ENCODE assay signal across 8 mouse cellular contexts in the genomic region with DNA sequence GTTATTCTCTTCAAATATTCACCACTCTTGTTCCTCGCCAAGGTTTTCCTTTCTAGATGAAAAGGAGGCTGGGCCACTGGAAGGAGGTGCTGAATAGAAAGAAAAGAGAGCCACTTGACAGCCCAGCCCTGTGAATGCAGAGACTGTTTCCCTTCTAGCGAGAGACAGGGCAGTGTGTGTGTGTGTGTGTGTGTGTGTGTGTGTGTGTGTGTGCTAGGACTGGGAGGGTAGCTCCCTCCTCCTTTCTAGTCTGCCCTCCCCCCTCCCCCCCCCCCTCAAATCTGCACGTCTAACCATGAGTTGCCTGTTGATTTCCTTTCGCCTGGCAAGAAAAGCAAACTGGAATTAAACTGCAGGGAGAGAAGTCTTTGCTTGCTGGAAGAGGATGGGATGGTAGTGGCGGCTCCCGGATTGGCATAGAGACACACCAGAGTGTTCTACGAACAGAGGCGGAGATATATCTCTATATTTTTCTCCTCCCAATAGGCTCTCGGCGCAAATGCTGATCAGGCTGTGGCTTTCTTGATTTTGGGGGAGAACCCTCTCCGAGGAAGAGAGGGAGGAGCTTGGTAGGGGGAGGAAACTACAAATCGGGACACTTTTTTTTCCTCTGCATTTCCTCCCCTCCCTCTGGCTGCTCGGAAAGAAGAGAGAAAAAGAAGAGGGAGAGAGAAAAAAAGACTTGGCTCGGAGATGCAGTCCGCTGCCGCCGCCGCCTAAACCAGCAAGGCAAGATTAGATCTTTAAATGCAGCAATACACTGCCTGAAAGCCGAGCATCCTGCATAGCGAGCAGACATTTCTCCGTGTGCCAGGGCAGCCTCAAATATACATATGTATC. TPM values are rescaled to one million over a fixed set of nuclear protein-coding genes. Genes with fewer than 3 reads are reported as not detected.
DNase-seq lines count a peak whose midpoint lies in the region; ATAC-seq and TF ChIP-seq lines count a peak whose summit lies in the region.

No protein-coding gene starts in this region.

- peaks cover 14% of the 10 kb centered on the region; the same call in 1 of the 2 replicates for H3K4me1 ChIP-seq in embryonic facial prominence, embryonic 12.5 days
- peaks cover 31% of the 10 kb centered on the region for H3K4me1 ChIP-seq in lung, embryonic 15.5 days

- peak overlapping the region; percentile 63; the same call in 1 of the 2 replicates for H3K27ac ChIP-seq in gastrocnemius, adult 2 months
- peak overlapping the region; percentile 30; the same call in 1 of the 2 replicates for H3K27ac ChIP-seq in embryonic facial prominence, embryonic 12.5 days
- peak overlapping the region; percentile 92 for H3K27ac ChIP-seq in layer of hippocampus, adult 2 months
- peak overlapping the region; percentile 66 for H3K27ac ChIP-seq in lung, embryonic 15.5 days

- H3K9me3 ChIP-seq in embryonic facial prominence, embryonic 12.5 days, result no peaks in the 10 kb centered on the region
- no peaks in the 10 kb centered on the region for H3K9me3 ChIP-seq in lung, embryonic 15.5 days

- H3K4me2 ChIP-seq in embryonic facial prominence, embryonic 12.5 days (replicated peaks), result peak overlapping the region; percentile 87
- peak overlapping the region; percentile 92 for H3K4me2 ChIP-seq in lung, embryonic 15.5 days

- peak; percentile 13 for DNase-seq in gastrocnemius, adult 2 months
- DNase-seq in gastrocnemius, postnatal 36 days, result no peak
- DNase-seq in heart, postnatal 4 days, result peak; percentile 6
- peak in 1 of 2 experiments; percentile 54 for DNase-seq in layer of hippocampus, adult 2 months (ENCODE audit: low spot score in 2 of 2)
- DNase-seq in right cerebral cortex, postnatal 25 days, result peak; percentile 48
- no peak for DNase-seq in ovary, postnatal 36 days (ENCODE audit: low spot score)

- peak overlapping the region; percentile 61 for H3K9ac ChIP-seq in embryonic facial prominence, embryonic 12.5 days
- H3K9ac ChIP-seq in lung, embryonic 15.5 days, result peak overlapping the region; percentile 53

- peaks cover 23% of the 10 kb centered on the region for H3K27me3 ChIP-seq in embryonic facial prominence, embryonic 12.5 days
- peaks cover 28% of the 10 kb centered on the region for H3K27me3 ChIP-seq in lung, embryonic 15.5 days

- ATAC-seq in embryonic facial prominence, embryonic 12.5 days (ENCODE audit: insufficient number of reproducible peaks, insufficient read depth, low FRiP score, low TSS enrichment), result no peak
- ATAC-seq in lung, embryonic 15.5 days (ENCODE audit: borderline replicate concordance, extremely low read depth, low FRiP score, low TSS enrichment), result no peak

- H3K36me3 ChIP-seq in embryonic facial prominence, embryonic 12.5 days, result no peaks in the 10 kb centered on the region
- H3K36me3 ChIP-seq in lung, embryonic 15.5 days, result no peaks in the 10 kb centered on the region

- intact Hi-C loops in gastrocnemius, adult 2 months (cut with DNase I), result no loop called here
- intact Hi-C loops in gastrocnemius, postnatal 36 days (cut with DNase I), result no loop called here

- under 1% methylated on average over 21 of the region's 21 CpGs for WGBS in embryonic facial prominence, embryonic 12.5 days
- WGBS in lung, embryonic 15.5 days, result under 1% methylated on average over 20 of the region's 21 CpGs

- peak overlapping the region; percentile 77 for H3K4me3 ChIP-seq in gastrocnemius, adult 2 months
- peak overlapping the region; percentile 57 for H3K4me3 ChIP-seq in embryonic facial prominence, embryonic 12.5 days
- peak overlapping the region; percentile 80 for H3K4me3 ChIP-seq in layer of hippocampus, adult 2 months
- H3K4me3 ChIP-seq in lung, embryonic 15.5 days, result peak overlapping the region; percentile 59

- no peak for TF ChIP-seq CTCF in gastrocnemius, adult 2 months (IDR thresholded peaks at IDR 0.05)
- TF ChIP-seq CTCF in layer of hippocampus, adult 2 months (conservative IDR thresholded peaks at IDR 0.05), result no peak

RNA-seq across cellular contexts. Expression of a gene that starts 1.5 kb away (rescaled TPM):
- total RNA-seq in gastrocnemius, adult 2 months (2021), result under 1 TPM; 0.51 to 0.61 TPM
- under 1 TPM; 0.62 to 0.87 TPM for total RNA-seq in gastrocnemius, postnatal 36 days (2021)
- 7.6 and 8.9 TPM in 2 replicates for polyA plus RNA-seq in embryonic facial prominence, embryonic 12.5 days (2016; fragmentation: Nextera tagmentation; extraction: Ambion mirVana)
- total RNA-seq in heart, postnatal 4 days (2021), result 10 to 100 TPM; 20.3 to 21.4 TPM
- total RNA-seq in layer of hippocampus, adult 2 months (2021), result 10 to 100 TPM; 41.1 to 44.8 TPM
- polyA plus RNA-seq in lung, embryonic 15.5 days (2015; fragmentation: Nextera tagmentation; extraction: Ambion mirVana), result 16.3 and 18.8 TPM in 2 replicates

Comparison
In these comparisons a context has a peak if more than half of its experiments do, and no peak if none do; other contexts are left out.
1. DNase-seq: peak in gastrocnemius, adult 2 months (single experiment), heart, postnatal 4 days (single experiment) and right cerebral cortex, postnatal 25 days (single experiment); none in gastrocnemius, postnatal 36 days (0 of 2) and ovary, postnatal 36 days (single experiment).
2. H3K27ac ChIP-seq: peak in every context shown above with its lines; median percentile 92 in layer of hippocampus, adult 2 months; 66 in lung, embryonic 15.5 days; 63 in gastrocnemius, adult 2 months; 30 in embryonic facial prominence, embryonic 12.5 days.
3. RNA of a gene that starts 1.5 kb away (total RNA-seq): 41.1 to 44.8 TPM in layer of hippocampus, adult 2 months and 20.3 to 21.4 TPM in heart, postnatal 4 days; 0.62 to 0.87 TPM in gastrocnemius, postnatal 36 days and 0.51 to 0.61 TPM in gastrocnemius, adult 2 months; every median in the first group is over 10 times any median in the second.
4. Peak in every context shown above with its lines, with median percentiles within 50 percentile points of each other: H3K4me3 ChIP-seq.